Mouse (Mus musculus) limb, embryonic 14.5 days (tissue): ENCODE results near the gene Sult5a1. TPM values are rescaled to one million over a fixed set of nuclear protein-coding genes. Genes with fewer than 3 reads are reported as not detected.

ENCODE experiments used
- ATAC-seq: fragments of 200-750 bp; cut with Nextera tagmentation; 2 replicates; pipeline ENCODE4 v1.8.0; 2017; ENCODE audit warnings: low read depth, moderate number of reproducible peaks, moderate TSS enrichment; ENCODE audit not compliant: low FRiP score
- DNase-seq: peaks from one replicate; pipeline ENCODE4 v3.0.0-alpha.2; 2015; ENCODE audit warnings: low spot score
- H3K27ac ChIP-seq: fragments of 300-500 bp; sonication (generic); replicated peaks from 2 replicates; pipeline ENCODE4 v1.5.1; 2014; ENCODE audit warnings: low read depth, mild to moderate bottlenecking, low read length, moderate library complexity, mixed read lengths
- H3K27me3 ChIP-seq: fragments of 300-500 bp; sonication (generic); 2 replicates; pipeline ENCODE4 v1.6.1; 2014; ENCODE audit warnings: low read length, mixed read lengths; ENCODE audit not compliant: control insufficient read depth, insufficient read depth
- H3K36me3 ChIP-seq: fragments of 300-500 bp; sonication (generic); 2 replicates; pipeline ENCODE4 v1.6.1; 2014; ENCODE audit warnings: mild to moderate bottlenecking, low read length, moderate library complexity, mixed read lengths; ENCODE audit not compliant: control insufficient read depth, insufficient read depth
- H3K4me1 ChIP-seq: fragments of 300-500 bp; sonication (generic); 2 replicates; pipeline ENCODE4 v1.6.1; 2014; ENCODE audit warnings: antibody characterized with exemption, low read length, mixed read lengths; ENCODE audit not compliant: control insufficient read depth, insufficient read depth
- H3K4me2 ChIP-seq: fragments of 300-500 bp; sonication (generic); replicated peaks from 2 replicates; pipeline ENCODE4 v1.6.1; 2014; ENCODE audit warnings: low read depth, mild to moderate bottlenecking, low read length, moderate library complexity; ENCODE audit not compliant: severe bottlenecking
- H3K4me3 ChIP-seq: fragments of 300-500 bp; sonication (generic); replicated peaks from 2 replicates; pipeline ENCODE4 v1.5.1; 2014; ENCODE audit warnings: low read length
- H3K9ac ChIP-seq: fragments of 300-500 bp; sonication (generic); 2 replicates; pipeline ENCODE4 v1.6.1; 2014; ENCODE audit warnings: mild to moderate bottlenecking, low read depth, low read length, moderate library complexity; ENCODE audit not compliant: severe bottlenecking
- H3K9me3 ChIP-seq: fragments of 300-500 bp; sonication (generic); 2 replicates; pipeline ENCODE4 v1.6.1; 2016; ENCODE audit warnings: low read length; ENCODE audit not compliant: control insufficient read depth
- POLR2A ChIP-seq: fragments of 200-500 bp; IDR thresholded peaks from 2 replicates; pipeline ENCODE4 v1.8.0; 2012; ENCODE audit warnings: inconsistent platforms, mild to moderate bottlenecking, moderate library complexity, borderline replicate concordance; ENCODE audit not compliant: insufficient read depth, insufficient read length; ENCODE audit errors: extremely low read depth
- WGBS: fragments of 180-500 bp; shearing (Covaris S2); extraction: QIAGEN DNeasy Blood & Tissue Kit; methylation state at CpG from one replicate; pipeline ENCODE4 v1.1.7; 2014; 5-methylcytosine and 5-hydroxymethylcytosine counted together
- polyA plus RNA-seq, 2 experiments: library from polyadenylated mRNA; depleted of rRNA in 1 of 2; stranded (reverse) in 1 of 2; unstranded in 1 of 2; fragments of >200 nt; fragmentation: Nextera tagmentation in 1 of 2; extraction: Ambion mirVana in 1 of 2; gene quantifications; 2 replicates each; pipeline versions ENCODE4 v1.2.1 to v1.2.3; 2012 to 2014

The Sult5a1 gene
- polyA plus RNA-seq, 2 experiments, result 31.7 to 43.7 TPM

DNA sequence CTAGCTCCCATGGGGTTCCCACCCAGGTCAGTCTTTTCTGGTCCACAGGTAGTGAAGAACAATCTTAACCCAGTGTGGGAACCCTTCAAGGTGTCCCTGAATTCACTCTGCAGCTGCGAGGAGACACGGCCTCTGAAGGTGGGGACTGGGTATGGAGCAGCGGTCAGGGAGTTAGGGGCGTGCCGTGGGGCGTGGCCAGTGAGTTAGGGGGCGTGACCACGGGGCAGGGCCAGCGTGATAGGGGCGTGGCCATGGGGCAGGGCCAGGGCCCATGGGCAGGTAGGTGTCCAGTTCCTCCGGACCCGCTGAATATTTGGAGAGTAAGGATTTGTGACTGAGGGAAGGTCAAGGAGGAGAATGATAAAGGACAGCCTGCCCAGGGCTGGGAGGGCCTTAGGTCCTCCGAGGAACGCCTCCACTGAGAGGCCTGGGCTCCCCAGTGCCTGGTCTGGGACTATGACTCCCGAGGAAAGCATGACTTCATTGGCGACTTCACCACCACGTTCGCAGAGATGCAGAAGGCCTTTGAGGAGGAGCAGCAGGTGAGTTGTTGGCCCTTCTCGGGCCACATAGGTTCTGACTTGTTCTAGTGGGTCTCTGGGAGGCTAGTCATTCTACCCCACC is 31.8 kb downstream of the Sult5a1 start:
- DNase-seq (no peak), ATAC-seq (peak; percentile 61)
- no peak overlapping the region for H3K4me2 ChIP-seq

DNA sequence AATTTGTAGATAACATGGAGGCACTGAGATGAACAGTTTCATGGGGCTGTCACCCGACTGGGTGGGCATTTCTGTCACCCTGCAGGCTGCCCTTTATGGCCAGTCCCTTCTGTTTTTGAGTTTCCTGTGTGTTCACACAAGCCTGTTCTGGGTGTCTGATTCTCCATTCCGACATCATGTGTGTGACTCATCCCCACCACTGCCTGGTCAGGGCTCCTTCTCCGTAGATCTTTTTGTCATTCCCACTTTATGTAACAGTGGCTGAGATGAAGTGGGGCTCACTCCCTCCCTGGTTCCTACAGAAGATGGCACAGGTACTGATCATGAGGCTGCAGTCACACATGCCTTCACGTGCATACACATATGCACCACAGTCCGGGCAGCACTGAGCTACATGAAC is 35.4 kb downstream of the Sult5a1 start:
- no peak for DNase-seq
- ATAC-seq, result no peak
- Histone ChIP-seq H3K27ac (no peak overlapping the region), H3K4me2 (no peak overlapping the region), H3K9ac (no peak overlapping the region), H3K4me3 (no peak overlapping the region), H3K36me3 (no peaks in the 10 kb centered on the region), H3K9me3 (no peaks in the 10 kb centered on the region), H3K4me1 (peaks cover 7% of the 10 kb centered on the region; the same call in 1 of the 2 replicates), H3K27me3 (peaks cover 15% of the 10 kb centered on the region)
- WGBS, result 78% methylated on average over 5 of the region's 5 CpGs
- TF ChIP-seq POLR2A, result no peak

More for the DNA sequence above, 31.8 kb downstream of the Sult5a1 start:
- Histone ChIP-seq H3K27me3 (no peaks in the 10 kb centered on the region), H3K27ac (no peak overlapping the region), H3K36me3 (no peaks in the 10 kb centered on the region), H3K9me3 (no peaks in the 10 kb centered on the region), H3K9ac (no peak overlapping the region), H3K4me3 (no peak overlapping the region), H3K4me1 (peaks cover 5% of the 10 kb centered on the region; the same call in 1 of the 2 replicates)
- TF ChIP-seq POLR2A, result no peak
- WGBS, result 9% methylated on average over 19 of the region's 19 CpGs

DNA sequence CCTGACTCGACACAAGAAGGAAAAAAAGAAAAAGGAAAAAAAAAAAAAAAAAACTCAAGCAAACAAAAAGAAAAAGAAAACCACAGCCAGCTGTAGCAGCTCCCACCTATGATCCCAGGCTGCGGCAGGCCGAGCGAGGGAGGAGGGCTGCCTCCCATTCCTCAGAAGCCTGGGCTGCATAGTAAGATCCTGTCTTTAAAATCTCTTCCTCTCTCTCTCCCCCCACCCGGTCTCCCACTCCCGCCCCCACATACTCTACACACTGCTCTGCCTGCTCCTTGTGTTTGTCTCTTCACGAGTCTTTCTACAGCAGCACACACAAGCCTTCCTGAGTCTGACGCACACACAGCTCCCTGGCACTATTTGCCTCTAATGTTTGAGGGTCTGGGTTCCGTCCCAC is 36.1 kb downstream of the Sult5a1 start:
- no peak for ATAC-seq
- Histone ChIP-seq H3K4me3 (no peak overlapping the region), H3K4me1 (peaks cover 10% of the 10 kb centered on the region; the same call in 1 of the 2 replicates), H3K9me3 (no peaks in the 10 kb centered on the region), H3K36me3 (no peaks in the 10 kb centered on the region), H3K27ac (no peak overlapping the region), H3K9ac (no peak overlapping the region), H3K27me3 (peaks cover 21% of the 10 kb centered on the region), H3K4me2 (no peak overlapping the region)
- WGBS, result 60% methylated on average over 9 of the region's 9 CpGs
- no peak for DNase-seq
- TF ChIP-seq POLR2A, result no peak

DNA sequence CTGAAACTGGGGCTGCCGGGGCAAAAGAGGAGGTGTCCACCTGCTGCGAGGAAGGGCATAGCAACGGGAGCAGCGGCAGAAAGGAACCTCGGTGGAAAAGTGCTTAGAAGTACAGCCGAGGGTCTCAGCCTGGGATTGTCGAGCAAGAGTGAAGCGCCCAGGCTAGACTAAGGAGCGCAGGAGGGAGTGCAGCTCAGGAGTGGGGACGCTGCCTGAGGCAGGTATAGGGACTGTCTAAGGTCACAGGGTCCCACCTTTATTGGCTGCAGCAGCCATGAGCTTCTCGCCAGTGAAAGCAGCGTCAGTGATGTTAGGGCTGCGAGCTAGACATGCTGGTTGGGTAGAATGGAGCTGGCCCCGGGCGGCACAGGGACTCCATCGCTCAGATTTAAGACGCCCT is 40.4 kb downstream of the Sult5a1 start:
- DNase-seq, result no peak

DNA sequence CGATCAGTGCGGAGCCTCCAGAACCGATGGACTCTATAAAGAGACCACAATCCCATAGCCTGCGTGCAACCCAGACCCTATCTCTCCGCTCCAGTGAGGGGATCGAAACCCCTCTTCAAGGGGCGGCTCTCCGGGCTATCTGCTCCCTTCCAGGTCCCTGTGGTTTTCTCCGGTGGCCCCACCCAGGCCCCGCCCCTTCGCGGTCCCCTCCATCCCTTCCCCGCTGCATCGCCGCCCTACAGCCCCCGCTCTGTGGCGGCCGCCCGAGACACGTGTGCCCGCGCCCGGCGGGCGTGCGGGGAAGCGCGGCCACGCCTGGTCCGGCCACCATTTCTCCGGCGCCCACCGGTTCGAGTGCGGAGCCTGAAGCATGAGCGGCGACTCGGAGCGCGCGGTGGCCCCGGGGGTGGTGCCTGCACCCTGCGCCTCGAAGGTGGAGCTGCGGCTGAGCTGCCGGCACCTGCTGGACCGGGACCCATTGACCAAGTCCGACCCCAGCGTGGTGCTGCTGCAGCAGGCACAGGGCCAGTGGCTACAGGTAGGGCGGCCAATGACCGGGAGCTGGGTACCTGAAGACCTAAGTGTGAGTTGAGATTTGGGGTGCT is 40.9 kb downstream of the Sult5a1 start, which contains the start of gene Cpne7:
Gene Cpne7, plus strand, starts transcription at position 248 of the 605 bp plus-strand sequence.
- Histone ChIP-seq H3K27me3 (peaks cover 34% of the 10 kb centered on the region), H3K4me3 (peak within 1 kb of the TSS; percentile 44), H3K9ac (peak within 1 kb of the TSS; percentile 41), H3K27ac (no peak within 1 kb of the TSS), H3K36me3 (no peaks in the 10 kb centered on the region), H3K4me1 (peaks cover 9% of the 10 kb centered on the region; the same call in 1 of the 2 replicates), H3K4me2 (peak within 1 kb of the TSS; percentile 77), H3K9me3 (no peaks in the 10 kb centered on the region)
- no peak for TF ChIP-seq POLR2A
- 2% methylated on average over 34 of the region's 51 CpGs for WGBS
- peak; percentile 35; the same call in 1 of the 2 replicates for ATAC-seq
- DNase-seq, result no peak

More for the DNA sequence above, 40.4 kb downstream of the Sult5a1 start:
- H3K4me1 ChIP-seq, result peaks cover 9% of the 10 kb centered on the region; the same call in 1 of the 2 replicates
- no peaks in the 10 kb centered on the region for H3K9me3 ChIP-seq
- 2% methylated on average over 17 of the region's 17 CpGs for WGBS
- ATAC-seq, result no peak
- no peaks in the 10 kb centered on the region for H3K36me3 ChIP-seq
- no peak overlapping the region for H3K27ac ChIP-seq
- H3K9ac ChIP-seq, result 0 out of 2 replicates have a peak overlapping the region, but pooled peaks have one; percentile 41
- H3K27me3 ChIP-seq, result peaks cover 34% of the 10 kb centered on the region
- H3K4me3 ChIP-seq, result peak overlapping the region; percentile 44
- no peak for TF ChIP-seq POLR2A
- peak overlapping the region; percentile 77 for H3K4me2 ChIP-seq
